Mouse (Mus musculus): ENCODE results near the gene Arl8b.

DNA sequence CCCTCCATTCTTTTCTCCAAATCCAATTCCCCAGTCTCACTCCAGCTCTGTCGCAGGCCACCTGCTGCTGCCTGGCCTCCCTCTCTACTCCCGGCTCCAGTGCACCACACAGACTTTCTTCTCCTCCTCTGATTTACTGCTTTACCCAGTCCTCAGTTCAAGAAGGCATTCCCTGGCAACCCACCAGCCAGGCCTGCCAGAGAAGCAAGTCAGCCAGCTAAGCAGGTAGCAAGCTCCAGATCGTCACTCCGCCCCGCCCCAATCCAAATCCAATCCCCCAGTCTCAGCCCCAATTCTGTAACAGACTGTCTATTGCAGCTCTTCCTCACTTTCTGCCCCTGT, 23.2 kb upstream of the Arl8b start:
- no peak for TF ChIP-seq CTCF (IDR thresholded peaks at IDR 0.05 in 2 of 3, conservative IDR thresholded peaks at IDR 0.05 in 1 of 3; ENCODE audit: control insufficient read depth in 1 of 3, insufficient read depth in 1 of 3, low read depth in 2 of 3, low read length in 3 of 3, poor library complexity in 1 of 3, severe bottlenecking in 1 of 3)
- TF ChIP-seq POLR2A (IDR thresholded peaks at IDR 0.05; ENCODE audit: control insufficient read depth in 1 of 2, insufficient read depth in 1 of 2, low read depth in 1 of 2, low read length in 2 of 2, poor library complexity in 1 of 2), result no peak
- no peak for TF ChIP-seq GATA1 (IDR thresholded peaks at IDR 0.05; ENCODE audit: low read depth, low read length)
- TF ChIP-seq E2F4 (IDR thresholded peaks at IDR 0.05; ENCODE audit: borderline replicate concordance, low read depth, low read length), result no peak
- TF ChIP-seq TAL1 (IDR thresholded peaks at IDR 0.05; ENCODE audit: low read length), result no peak
- no peak for TF ChIP-seq MXI1 (IDR thresholded peaks at IDR 0.05; ENCODE audit: low read depth, low read length)
- TF ChIP-seq ZC3H11A (IDR thresholded peaks at IDR 0.05; ENCODE audit: low read depth, low read length), result no peak
